Mouse (Mus musculus) hindbrain, embryonic 10.5 days (tissue): ENCODE measurements around the gene Arl4d. TPM values are rescaled to one million over a fixed set of nuclear protein-coding genes. Genes with fewer than 3 reads are reported as not detected.
"Not testable (repeated sequence)": the region's sequence is repeated elsewhere in the genome, so short reads cannot be mapped to it uniquely, and the experiment has no call there.

Source experiments
- DNase-seq: peaks from one replicate; pipeline ENCODE4 v3.0.0-alpha.2; 2017; ENCODE audit warnings: low spot score
- H3K27ac ChIP-seq: fragments of 300-500 bp; sonication (generic); 2 replicates; pipeline ENCODE4 v1.5.1; 2016; ENCODE audit warnings: mild to moderate bottlenecking, moderate library complexity
- H3K27me3 ChIP-seq: fragments of 300-500 bp; sonication (generic); 2 replicates; pipeline ENCODE4 v1.6.1; 2016; ENCODE audit warnings: mild to moderate bottlenecking; ENCODE audit not compliant: poor library complexity, insufficient read depth, severe bottlenecking
- H3K36me3 ChIP-seq: fragments of 300-500 bp; sonication (generic); 2 replicates; pipeline ENCODE4 v1.6.1; 2016; ENCODE audit warnings: mild to moderate bottlenecking, moderate library complexity
- H3K4me1 ChIP-seq: fragments of 300-500 bp; sonication (generic); replicated peaks from 2 replicates; pipeline ENCODE4 v1.6.1; 2016; ENCODE audit warnings: mild to moderate bottlenecking
- H3K4me3 ChIP-seq: fragments of 300-500 bp; sonication (generic); 2 replicates; pipeline ENCODE4 v1.5.1; 2016; ENCODE audit warnings: mild to moderate bottlenecking, moderate library complexity
- H3K9me3 ChIP-seq: fragments of 300-500 bp; sonication (generic); 2 replicates; pipeline ENCODE4 v1.6.1; 2016; ENCODE audit warnings: mild to moderate bottlenecking, moderate library complexity
- WGBS: fragments of 180-500 bp; shearing (Covaris S2); methylation state at CpG from one replicate; pipeline ENCODE4 v1.1.7; 2016; 5-methylcytosine and 5-hydroxymethylcytosine counted together
- polyA plus RNA-seq: library from polyadenylated mRNA; unstranded; fragments of >200 nt; fragmentation: Nextera tagmentation; extraction: Ambion mirVana; gene quantifications from 2 replicates; pipeline ENCODE4 v1.2.1, GENCODE M21; 2016

Arl4d gene
- 7.9 and 9.4 TPM in 2 replicates for polyA plus RNA-seq

GRCm38 (mm10) chr11:101664825-101665635, at the start of gene Arl4d:
TSS of gene Arl4d (plus strand) at chr11:101665541.
- peak; percentile 92 for DNase-seq
- H3K4me1 ChIP-seq, result peaks cover 41% of the 10 kb centered on the region
- H3K27me3 ChIP-seq, result peaks cover 13% of the 10 kb centered on the region
- 9% methylated on average over 34 of the region's 34 CpGs for WGBS
- peak within 1 kb of the TSS; percentile 84 for H3K27ac ChIP-seq
- no peaks in the 10 kb centered on the region for H3K9me3 ChIP-seq
- peak within 1 kb of the TSS; percentile 72 for H3K4me3 ChIP-seq
- H3K36me3 ChIP-seq, result no peaks in the 10 kb centered on the region

- Histone ChIP-seq H3K4me3 (no peak overlapping the region), H3K4me1 (peaks cover 29% of the 10 kb centered on the region), H3K36me3 (no peaks in the 10 kb centered on the region), H3K27ac (no peak overlapping the region), H3K27me3 (0 out of 2 replicates have a peak, but pooled peaks cover 2% of the 10 kb centered on the region), H3K9me3 (no peaks in the 10 kb centered on the region)
- 88% methylated on average over 8 of the region's 8 CpGs for WGBS
- no peak for DNase-seq
These were observed 49.2 kb upstream of the Arl4d start for GRCm38 (mm10) chr11:101616104-101616503.

- Histone ChIP-seq H3K27me3 (0 out of 2 replicates have a peak, but pooled peaks cover 2% of the 10 kb centered on the region), H3K9me3 (no peaks in the 10 kb centered on the region), H3K4me3 (peak overlapping the region; percentile 37), H3K36me3 (no peaks in the 10 kb centered on the region), H3K4me1 (peaks cover 29% of the 10 kb centered on the region), H3K27ac (peak overlapping the region; percentile 83)
- 17% methylated on average over 18 of the region's 18 CpGs for WGBS
- no peak for DNase-seq
These were observed 48.2 kb upstream of the Arl4d start for GRCm38 (mm10) chr11:101616948-101617767.

GRCm38 (mm10) chr11:101617849-101618248, 47.5 kb upstream of the Arl4d start:
- Histone ChIP-seq H3K27me3 (0 out of 2 replicates have a peak, but pooled peaks cover 2% of the 10 kb centered on the region), H3K36me3 (no peaks in the 10 kb centered on the region), H3K4me1 (peaks cover 29% of the 10 kb centered on the region), H3K4me3 (peak overlapping the region; percentile 37), H3K9me3 (no peaks in the 10 kb centered on the region), H3K27ac (peak overlapping the region; percentile 83)
- WGBS, result 5% methylated on average over 8 of the region's 8 CpGs
- DNase-seq, result peak; percentile 87

- Histone ChIP-seq H3K36me3 (no peaks in the 10 kb centered on the region), H3K27ac (peak overlapping the region; percentile 83), H3K27me3 (0 out of 2 replicates have a peak, but pooled peaks cover 2% of the 10 kb centered on the region), H3K4me1 (peaks cover 29% of the 10 kb centered on the region), H3K4me3 (no peak overlapping the region), H3K9me3 (no peaks in the 10 kb centered on the region)
- 83% methylated on average over 3 of the region's 3 CpGs for WGBS
- no peak for DNase-seq
These were observed 46.7 kb upstream of the Arl4d start for GRCm38 (mm10) chr11:101618596-101618995.

- DNase-seq, H3K36me3 ChIP-seq, H3K4me3 ChIP-seq, H3K27me3 ChIP-seq, H3K27ac ChIP-seq, H3K9me3 ChIP-seq: not testable (repeated sequence)
- WGBS, result 90% methylated on average over 11 of the region's 11 CpGs
- peaks cover 21% of the 10 kb centered on the region for H3K4me1 ChIP-seq
These were observed 45.2 kb upstream of the Arl4d start for GRCm38 (mm10) chr11:101620022-101620655.

GRCm38 (mm10) chr11:101626649-101626994, 38.7 kb upstream of the Arl4d start:
- Histone ChIP-seq H3K36me3 (no peaks in the 10 kb centered on the region), H3K4me1 (peaks cover 20% of the 10 kb centered on the region), H3K27me3 (no peaks in the 10 kb centered on the region), H3K4me3 (peak overlapping the region; percentile 49), H3K9me3 (no peaks in the 10 kb centered on the region), H3K27ac (peak overlapping the region; percentile 98)
- WGBS, result 5% methylated on average over 8 of the region's 8 CpGs
- no peak for DNase-seq

- H3K36me3 ChIP-seq, result no peaks in the 10 kb centered on the region
- under 1% methylated on average over 34 of the region's 34 CpGs for WGBS
- DNase-seq, result peak; percentile 90
- no peaks in the 10 kb centered on the region for H3K9me3 ChIP-seq
- H3K27me3 ChIP-seq, result no peaks in the 10 kb centered on the region
- H3K4me1 ChIP-seq, result peaks cover 20% of the 10 kb centered on the region
- peak within 1 kb of the TSS; percentile 60 for H3K4me3 ChIP-seq
- H3K27ac ChIP-seq, result peak within 1 kb of the TSS; percentile 98
These were observed 38.1 kb upstream of the Arl4d start, which contains the start of gene Rdm1 for GRCm38 (mm10) chr11:101626995-101627856. TSS of gene Rdm1 (plus strand) at chr11:101627195.

GRCm38 (mm10) chr11:101627857-101628559, 37.3 kb upstream of the Arl4d start:
- Histone ChIP-seq H3K4me1 (peaks cover 20% of the 10 kb centered on the region), H3K36me3 (peaks cover 2% of the 10 kb centered on the region), H3K27me3 (no peaks in the 10 kb centered on the region), H3K4me3 (peak overlapping the region; percentile 60), H3K27ac (peak overlapping the region; percentile 96), H3K9me3 (no peaks in the 10 kb centered on the region)
- WGBS, result under 1% methylated on average over 33 of the region's 33 CpGs
- DNase-seq, result peak; percentile 93

GRCm38 (mm10) chr11:101628733-101629417, 36.5 kb upstream of the Arl4d start:
- Histone ChIP-seq H3K4me3 (peak overlapping the region; percentile 60), H3K4me1 (peaks cover 20% of the 10 kb centered on the region), H3K36me3 (peaks cover 10% of the 10 kb centered on the region), H3K27ac (peak overlapping the region; percentile 96; the same call in 1 of the 2 replicates)
- H3K9me3 ChIP-seq, H3K27me3 ChIP-seq, DNase-seq: not testable (repeated sequence)
- 67% methylated on average over 5 of the region's 5 CpGs for WGBS

- no peak overlapping the region for H3K4me3 ChIP-seq
- H3K9me3 ChIP-seq, result no peaks in the 10 kb centered on the region
- DNase-seq, result no peak
- H3K36me3 ChIP-seq, result peaks cover 33% of the 10 kb centered on the region
- no peak overlapping the region for H3K27ac ChIP-seq
- H3K4me1 ChIP-seq, result peaks cover 5% of the 10 kb centered on the region; the same call in 1 of the 2 replicates
- H3K27me3 ChIP-seq, result no peaks in the 10 kb centered on the region
- 72% methylated on average over 10 of the region's 10 CpGs for WGBS
These were observed 29.7 kb upstream of the Arl4d start for GRCm38 (mm10) chr11:101635660-101636059.
